In the genomic region with DNA sequence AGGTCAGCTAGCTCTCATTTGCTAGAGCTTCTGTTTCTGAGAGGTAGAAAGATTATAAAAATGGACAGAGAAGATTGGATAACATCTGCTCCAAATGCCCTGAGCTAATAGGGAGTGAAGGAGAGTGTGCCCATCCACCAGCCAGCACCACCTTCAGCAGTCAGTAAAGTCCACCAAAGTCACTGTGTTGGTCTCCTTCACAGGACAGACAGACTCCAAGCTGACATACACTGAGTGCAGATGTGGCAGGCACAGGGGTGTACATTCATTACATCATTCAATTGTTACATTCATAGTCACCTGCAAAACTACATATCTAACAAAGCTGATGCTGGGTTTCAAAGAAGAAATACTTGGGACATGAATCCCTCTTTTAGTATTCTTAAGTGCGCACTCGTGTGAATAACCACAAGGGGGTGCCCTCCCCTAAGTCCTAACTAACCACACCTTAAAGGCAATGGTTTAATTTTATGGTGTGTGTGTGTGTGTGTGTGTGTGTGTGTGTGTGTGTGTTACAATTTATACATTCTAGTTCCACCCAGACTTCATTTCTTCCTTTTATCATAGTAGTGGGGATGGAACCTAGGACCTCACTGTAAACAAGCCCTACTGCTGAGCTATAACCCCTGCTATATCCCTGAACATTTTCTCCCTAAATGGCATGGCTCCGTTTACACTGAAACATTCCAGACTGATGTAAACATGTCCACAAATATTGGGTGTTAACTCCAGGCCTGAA, we compare ENCODE assay signal across 9 mouse cellular contexts.
DNase-seq lines count a peak whose midpoint lies in the region; TF ChIP-seq lines count a peak whose summit lies in the region.
"Had no signal": no experiment of that assay in that cellular context is flagged by ENCODE, and none has a peak within 500 bp of the region (broad histone marks: within the 10 kb centered on the region; RNA-seq: fewer than 3 reads in every experiment).

No protein-coding gene starts in this region.

- H3K4me3 ChIP-seq in layer of hippocampus, adult 2 months: no peak overlapping the region
- H3K4me3 ChIP-seq: limb, embryonic 15.5 days had no signal

- intact Hi-C loops in heart, postnatal 36 days (cut with DNase I): loop anchor here (1.0 to 2.0 kb wide), 2 partner anchors 224 to 314 kb away; no protein-coding TSS in a partner anchor

- DNase-seq in urinary bladder, postnatal 14 days (ENCODE audit: low spot score): peak; percentile 47
- DNase-seq in urinary bladder, adult 2 months (ENCODE audit: low spot score): no peak
- peak; percentile 72 for DNase-seq in embryo, embryonic 11 days
- DNase-seq in heart, postnatal 36 days: peak; percentile 45 to 59
- peak; percentile 16 to 57 for DNase-seq in layer of hippocampus, adult 2 months (ENCODE audit: low spot score in 2 of 2)
- DNase-seq in lung, postnatal 25 days (ENCODE audit: low spot score): peak; percentile 38
- DNase-seq in right cerebral cortex, postnatal 25 days: peak; percentile 29
- DNase-seq in spleen, adult 18-20 months: no peak

- TF ChIP-seq CTCF in layer of hippocampus, adult 2 months (conservative IDR thresholded peaks at IDR 0.05): peak; percentile 83

- no peak overlapping the region for H3K27ac ChIP-seq in layer of hippocampus, adult 2 months
- H3K27ac ChIP-seq: limb, embryonic 15.5 days had no signal

Comparison
In these comparisons a context has a peak if more than half of its experiments do, and no peak if none do; other contexts are left out.
1. DNase-seq: peak in urinary bladder, postnatal 14 days (single experiment), embryo, embryonic 11 days (single experiment), heart, postnatal 36 days (2 of 2), layer of hippocampus, adult 2 months (2 of 2), lung, postnatal 25 days (single experiment) and right cerebral cortex, postnatal 25 days (single experiment); none in urinary bladder, adult 2 months (single experiment) and spleen, adult 18-20 months (0 of 2).